Mouse (Mus musculus) liver, embryonic 11.5 days (tissue): Measurements from ENCODE around the gene Clhc1. TPM values are rescaled to one million over a fixed set of nuclear protein-coding genes. Genes with fewer than 3 reads are reported as not detected.
A peak's percentile ranks its signal among the peaks of the same experiment; 100 is the strongest.

ENCODE experiments used
- ATAC-seq: fragments of 200-750 bp; cut with Nextera tagmentation; replicated peaks from 2 replicates; pipeline ENCODE4 v1.8.0; 2017; ENCODE audit warnings: moderate number of reproducible peaks, mild to moderate bottlenecking, moderate TSS enrichment, moderate library complexity; ENCODE audit not compliant: low FRiP score
- DNase-seq: peaks from one replicate; pipeline ENCODE4 v3.0.0-alpha.2; 2017; ENCODE audit warnings: low spot score
- H3K27ac ChIP-seq: fragments of 300-500 bp; sonication (generic); 2 replicates; pipeline ENCODE4 v1.5.1; 2014; ENCODE audit warnings: mild to moderate bottlenecking, low read depth, low read length, control low read depth
- H3K27me3 ChIP-seq: fragments of 300-500 bp; sonication (generic); replicated peaks from 2 replicates; pipeline ENCODE4 v1.6.1; 2014; ENCODE audit warnings: low read length, mixed read lengths; ENCODE audit not compliant: control insufficient read depth, insufficient read depth
- H3K36me3 ChIP-seq: fragments of 300-500 bp; sonication (generic); 2 replicates; pipeline ENCODE4 v1.6.1; 2014; ENCODE audit warnings: mild to moderate bottlenecking, low read length, moderate library complexity, mixed read lengths; ENCODE audit not compliant: control insufficient read depth, insufficient read depth
- H3K4me1 ChIP-seq: fragments of 300-500 bp; sonication (generic); replicated peaks from 2 replicates; pipeline ENCODE4 v1.6.1; 2014; ENCODE audit warnings: low read length, mixed read lengths; ENCODE audit not compliant: control insufficient read depth, insufficient read depth
- H3K4me2 ChIP-seq: fragments of 300-500 bp; sonication (generic); 2 replicates; pipeline ENCODE4 v1.6.1; 2014; ENCODE audit warnings: mild to moderate bottlenecking, control low read depth, moderate library complexity
- H3K4me3 ChIP-seq: fragments of 300-500 bp; sonication (generic); 2 replicates; pipeline ENCODE4 v1.5.1; 2014; ENCODE audit warnings: low read depth, low read length, control low read depth
- H3K9ac ChIP-seq: fragments of 300-500 bp; sonication (generic); 2 replicates; pipeline ENCODE4 v1.6.1; 2014; ENCODE audit warnings: low read depth, low read length, control low read depth
- H3K9me3 ChIP-seq: fragments of 300-500 bp; sonication (generic); 2 replicates; pipeline ENCODE4 v1.6.1; 2016; ENCODE audit warnings: low read length, inconsistent platforms, mixed read lengths; ENCODE audit not compliant: control insufficient read depth
- WGBS: fragments of 180-500 bp; shearing (Covaris S2); extraction: QIAGEN DNeasy Blood & Tissue Kit; methylation state at CpG from one replicate; pipeline ENCODE4 v1.1.7; 2014; 5-methylcytosine and 5-hydroxymethylcytosine counted together
- polyA plus RNA-seq: library from polyadenylated mRNA; unstranded; fragments of >200 nt; fragmentation: Nextera tagmentation; extraction: Ambion mirVana; gene quantifications from 2 replicates; pipeline ENCODE4 v1.2.1, GENCODE M21; 2014

The Clhc1 gene
- polyA plus RNA-seq, 1 experiment from 2014 or later: 0.10 TPM

- Histone ChIP-seq H3K9me3 (no peaks in the 10 kb centered on the region), H3K4me3 (peak overlapping the region; percentile 62), H3K4me1 (peaks cover 6% of the 10 kb centered on the region), H3K27me3 (no peaks in the 10 kb centered on the region), H3K9ac (peak overlapping the region; percentile 90), H3K4me2 (peak overlapping the region; percentile 76), H3K36me3 (peaks cover 23% of the 10 kb centered on the region), H3K27ac (peak overlapping the region; percentile 87; the same call in 1 of the 2 replicates)
- ATAC-seq (no peak), DNase-seq (no peak)
- WGBS: 18% methylated on average over 23 of the region's 23 CpGs
These were observed 1.0 kb downstream of the Clhc1 start for GRCm38 (mm10) chr11:29548504-29549424.

DNA sequence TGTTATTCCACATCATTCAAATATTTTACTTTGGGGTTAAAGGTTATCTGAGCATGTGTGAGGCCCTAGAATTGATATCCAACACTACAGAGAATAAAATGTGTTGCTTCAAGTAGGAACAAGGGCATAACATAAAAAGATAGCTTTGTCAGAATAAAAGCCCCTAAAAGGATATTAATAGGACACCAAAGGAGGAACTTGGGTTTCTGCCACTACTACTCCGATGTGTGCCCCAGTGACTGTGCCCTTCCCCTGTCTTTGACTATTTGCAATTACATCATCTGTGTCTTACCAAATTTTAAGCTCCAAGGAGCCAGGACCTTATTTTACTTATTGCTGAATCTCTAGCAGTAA lies 1.7 kb downstream of the Clhc1 start:
- 60% methylated on average over 1 of the region's 1 CpGs for WGBS
- H3K9ac ChIP-seq: no peak overlapping the region

GRCm38 (mm10) chr11:29560452-29560851 lies 12.7 kb downstream of the Clhc1 start:
- H3K4me3 ChIP-seq: no peak overlapping the region
- no peaks in the 10 kb centered on the region for H3K4me1 ChIP-seq
- no peaks in the 10 kb centered on the region for H3K27me3 ChIP-seq
- ATAC-seq (no peak), DNase-seq (no peak)
- H3K9me3 ChIP-seq: no peaks in the 10 kb centered on the region
- H3K27ac ChIP-seq: no peak overlapping the region
- H3K36me3 ChIP-seq: no peaks in the 10 kb centered on the region
- WGBS: 83% methylated on average over 9 of the region's 9 CpGs
- H3K4me2 ChIP-seq: no peak overlapping the region
- H3K9ac ChIP-seq: no peak overlapping the region

More for the DNA sequence above, 1.7 kb downstream of the Clhc1 start:
- no peak for ATAC-seq
- H3K36me3 ChIP-seq: peaks cover 18% of the 10 kb centered on the region
- no peak overlapping the region; the same call in 1 of the 2 replicates for H3K4me2 ChIP-seq
- no peak for DNase-seq
- H3K4me1 ChIP-seq: peaks cover 6% of the 10 kb centered on the region
- H3K9me3 ChIP-seq: no peaks in the 10 kb centered on the region
- H3K27ac ChIP-seq: no peak overlapping the region
- H3K4me3 ChIP-seq: no peak overlapping the region
- H3K27me3 ChIP-seq: no peaks in the 10 kb centered on the region

DNA sequence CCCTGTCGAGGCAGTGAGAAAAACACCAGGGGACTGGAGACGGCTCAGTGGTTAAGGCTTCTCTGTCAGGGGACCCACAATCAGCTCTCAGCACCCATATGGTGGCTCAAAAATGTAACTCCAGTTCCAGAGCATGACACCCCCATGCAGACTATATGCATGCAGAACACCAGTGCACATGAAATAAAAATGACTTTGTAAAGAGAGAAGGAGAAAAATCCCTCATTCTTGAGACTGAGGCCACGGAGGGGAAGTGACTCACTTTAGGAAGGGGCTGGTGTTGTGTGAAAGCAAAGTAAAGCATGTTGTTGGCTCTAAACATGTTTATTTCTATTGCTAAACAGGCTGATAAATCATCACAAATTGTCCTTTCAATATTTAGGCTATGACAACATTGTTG lies 13.2 kb downstream of the Clhc1 start:
- no peak overlapping the region for H3K4me3 ChIP-seq
- DNase-seq (no peak), ATAC-seq (no peak)
- no peaks in the 10 kb centered on the region for H3K4me1 ChIP-seq
- H3K27ac ChIP-seq: no peak overlapping the region
- no peaks in the 10 kb centered on the region for H3K9me3 ChIP-seq
- no peaks in the 10 kb centered on the region for H3K36me3 ChIP-seq
- H3K4me2 ChIP-seq: no peak overlapping the region
- no peaks in the 10 kb centered on the region for H3K27me3 ChIP-seq
- 79% methylated on average over 3 of the region's 3 CpGs for WGBS
- no peak overlapping the region for H3K9ac ChIP-seq

DNA sequence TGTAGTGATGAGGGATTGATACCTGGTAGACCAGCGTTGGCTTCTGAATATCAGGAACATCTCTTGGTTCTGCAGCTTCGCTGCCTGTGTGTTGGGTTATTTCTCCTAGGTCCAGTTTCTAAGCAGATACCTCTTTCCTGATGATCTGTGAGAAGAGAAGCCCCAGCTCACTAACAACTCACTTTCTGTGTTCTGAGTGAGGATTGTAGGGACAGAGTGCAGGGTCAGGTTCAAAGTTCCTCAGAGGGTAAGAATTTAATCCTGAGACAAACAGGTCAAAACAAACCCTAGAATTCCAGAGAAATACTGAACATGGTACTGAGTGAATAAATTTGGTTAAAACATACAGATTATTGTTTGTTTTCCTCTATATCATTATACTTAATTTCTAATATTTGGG lies 15.7 kb downstream of the Clhc1 start:
- H3K4me2 ChIP-seq: no peak overlapping the region
- no peak overlapping the region for H3K27ac ChIP-seq
- no peaks in the 10 kb centered on the region for H3K36me3 ChIP-seq
- ATAC-seq: no peak
- WGBS: 76% methylated on average over 2 of the region's 2 CpGs
- H3K4me3 ChIP-seq: no peak overlapping the region
- H3K9me3 ChIP-seq: no peaks in the 10 kb centered on the region
- H3K4me1 ChIP-seq: no peaks in the 10 kb centered on the region
- no peak for DNase-seq
- no peak overlapping the region for H3K9ac ChIP-seq
- H3K27me3 ChIP-seq: no peaks in the 10 kb centered on the region

GRCm38 (mm10) chr11:29571536-29571935 lies 23.8 kb downstream of the Clhc1 start:
- Histone ChIP-seq H3K4me2 (no peak overlapping the region), H3K36me3 (no peaks in the 10 kb centered on the region), H3K27ac (no peak overlapping the region), H3K4me1 (no peaks in the 10 kb centered on the region), H3K9me3 (no peaks in the 10 kb centered on the region), H3K27me3 (no peaks in the 10 kb centered on the region), H3K4me3 (no peak overlapping the region), H3K9ac (no peak overlapping the region)
- no peak for ATAC-seq
- 56% methylated on average over 3 of the region's 3 CpGs for WGBS
- DNase-seq: no peak

DNA sequence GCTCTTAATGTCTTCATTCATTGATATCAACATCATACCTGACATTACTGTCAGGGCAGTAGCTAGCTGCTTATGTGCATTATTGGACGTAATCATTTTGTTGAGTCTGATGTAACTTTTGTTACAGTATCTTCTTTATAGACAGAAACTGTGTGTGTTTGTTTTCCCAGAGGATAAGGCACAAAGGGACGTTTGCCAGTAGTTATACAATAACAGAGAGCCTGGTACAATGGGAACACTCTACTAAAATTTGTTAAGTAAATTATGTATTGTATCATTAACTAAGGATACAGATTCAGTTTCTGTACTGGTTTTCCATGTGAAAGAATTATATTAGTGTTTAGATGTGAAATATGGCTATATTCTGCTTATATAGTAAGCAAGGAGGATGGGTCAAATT lies 24.9 kb downstream of the Clhc1 start:
- ATAC-seq (no peak), DNase-seq (no peak)
- Histone ChIP-seq H3K36me3 (no peaks in the 10 kb centered on the region), H3K4me1 (no peaks in the 10 kb centered on the region), H3K27me3 (no peaks in the 10 kb centered on the region), H3K4me3 (no peak overlapping the region), H3K27ac (no peak overlapping the region), H3K9me3 (no peaks in the 10 kb centered on the region), H3K4me2 (no peak overlapping the region), H3K9ac (no peak overlapping the region)
- WGBS: 72% methylated on average over 2 of the region's 2 CpGs

DNA sequence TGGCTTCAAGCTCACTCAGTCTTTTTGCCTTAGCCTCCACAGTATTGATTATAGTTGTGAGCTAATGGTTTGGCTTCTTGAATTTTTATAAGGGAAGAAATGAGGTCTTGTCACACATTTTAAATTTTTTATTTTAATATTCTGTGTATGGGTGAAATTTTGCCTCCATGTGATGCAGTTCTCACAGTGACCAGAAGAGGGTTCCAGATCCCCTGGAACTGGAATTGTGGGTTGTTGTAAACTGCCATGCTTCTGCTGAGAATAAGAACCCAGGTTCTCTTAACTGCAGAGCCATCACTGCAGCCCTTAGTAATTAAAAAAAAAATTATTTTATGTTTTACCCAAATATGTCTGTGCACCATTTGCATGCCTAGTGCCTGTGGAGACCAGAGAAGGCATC lies 31.9 kb downstream of the Clhc1 start:
- ATAC-seq: no peak
- Histone ChIP-seq H3K4me2 (no peak overlapping the region), H3K4me3 (no peak overlapping the region), H3K36me3 (no peaks in the 10 kb centered on the region), H3K9me3 (no peaks in the 10 kb centered on the region), H3K4me1 (no peaks in the 10 kb centered on the region), H3K9ac (no peak overlapping the region), H3K27me3 (no peaks in the 10 kb centered on the region), H3K27ac (no peak overlapping the region)
- DNase-seq: no peak

- Histone ChIP-seq H3K36me3 (no peaks in the 10 kb centered on the region), H3K9me3 (no peaks in the 10 kb centered on the region), H3K27me3 (no peaks in the 10 kb centered on the region), H3K9ac (no peak overlapping the region), H3K4me3 (no peak overlapping the region), H3K4me2 (no peak overlapping the region), H3K27ac (no peak overlapping the region), H3K4me1 (no peaks in the 10 kb centered on the region)
- DNase-seq (no peak), ATAC-seq (no peak)
These were observed 47.5 kb downstream of the Clhc1 start for GRCm38 (mm10) chr11:29595217-29595616.
